Mouse (Mus musculus) CH12.LX (cell line): Measurements from ENCODE around the gene Ddx10. TPM values are rescaled to one million over a fixed set of nuclear protein-coding genes. Genes with fewer than 3 reads are reported as not detected.

ENCODE experiments used
- DNase-seq: peaks from one replicate; pipeline ENCODE4 v3.0.0-alpha.2; 2013; ENCODE audit errors: extremely low read depth
- H3K27ac ChIP-seq: 2 replicates; pipeline ENCODE4 v1.5.1; 2012; ENCODE audit warnings: low read depth, mild to moderate bottlenecking, control low read depth, moderate library complexity; ENCODE audit not compliant: insufficient read depth
- H3K27me3 ChIP-seq: replicated peaks from 2 replicates; pipeline ENCODE3; 2012; ENCODE audit warnings: inconsistent platforms
- H3K36me3 ChIP-seq, 2 experiments: replicated peaks in 1 of 2; 2 replicates each; pipeline versions ENCODE3 to v1.6.1; 2012; ENCODE audit warnings: inconsistent platforms in 1 of 2, low read length in 1 of 2, mild to moderate bottlenecking in 1 of 2, mixed read lengths in 1 of 2, moderate library complexity in 1 of 2; ENCODE audit not compliant: control insufficient read depth in 1 of 2, insufficient read depth in 1 of 2
- H3K4me1 ChIP-seq, 2 experiments: 2 replicates each; pipeline ENCODE4 v1.6.1; 2012; ENCODE audit warnings: inconsistent platforms in 1 of 2, moderate library complexity in 1 of 2; ENCODE audit not compliant: insufficient read depth in 2 of 2, control insufficient read depth in 1 of 2
- H3K4me2 ChIP-seq: 2 replicates; pipeline ENCODE4 v1.6.1; 2012; ENCODE audit warnings: low read depth, mild to moderate bottlenecking, control low read depth; ENCODE audit not compliant: poor library complexity, insufficient read depth, severe bottlenecking
- H3K4me3 ChIP-seq, 3 experiments: fragments of 150-350 bp in 1 of 3; sonication (generic) in 1 of 3; replicated peaks in 1 of 3; 2 replicates each; pipeline versions ENCODE3 to v1.5.1; 2011 to 2012; ENCODE audit warnings: low read depth in 2 of 3, low read length in 2 of 3, mild to moderate bottlenecking in 2 of 3, moderate library complexity in 2 of 3, control low read depth in 1 of 3, improper control_type of control experiment in 1 of 3, inconsistent platforms in 1 of 3, mixed read lengths in 1 of 3; ENCODE audit not compliant: poor library complexity in 1 of 3
- H3K79me2 ChIP-seq: replicated peaks from 2 replicates; pipeline ENCODE4 v1.6.1; 2012; ENCODE audit warnings: mild to moderate bottlenecking, moderate library complexity; ENCODE audit not compliant: control insufficient read depth, poor library complexity, insufficient read depth, severe bottlenecking; ENCODE audit errors: extremely low read depth
- H3K9ac ChIP-seq: 2 replicates; pipeline ENCODE4 v1.6.1; 2012; ENCODE audit warnings: low read depth, mild to moderate bottlenecking, control low read depth, moderate library complexity; ENCODE audit not compliant: insufficient read depth
- H3K9me3 ChIP-seq: replicated peaks from 2 replicates; pipeline ENCODE3; 2012; ENCODE audit warnings: low read length, inconsistent platforms, mixed read lengths
- CHD1 ChIP-seq: IDR thresholded peaks from 2 replicates; pipeline ENCODE4 v1.6.1; 2012; ENCODE audit warnings: low read depth, low read length, improper control_type of control experiment, inconsistent platforms
- CHD2 ChIP-seq: IDR thresholded peaks from 2 replicates; pipeline ENCODE4 v1.6.1; 2011; ENCODE audit warnings: low read length, improper control_type of control experiment
- GABPA ChIP-seq: IDR thresholded peaks from 2 replicates; pipeline ENCODE4 v1.6.1; 2012; ENCODE audit warnings: low read depth, low read length, improper control_type of control experiment, inconsistent platforms; ENCODE audit not compliant: insufficient replicate concordance
- HCFC1 ChIP-seq: IDR thresholded peaks from 2 replicates; pipeline ENCODE4 v1.6.1; 2012; ENCODE audit warnings: low read depth, mild to moderate bottlenecking, inconsistent platforms, low read length, improper control_type of control experiment
- IRF4 ChIP-seq: IDR thresholded peaks from 2 replicates; pipeline ENCODE4 v1.6.1; 2014; ENCODE audit warnings: low read depth, mild to moderate bottlenecking, inconsistent platforms, low read length, improper control_type of control experiment
- MAFK ChIP-seq: IDR thresholded peaks from 2 replicates; pipeline ENCODE4 v1.6.1; 2011; ENCODE audit warnings: low read length, improper control_type of control experiment; ENCODE audit not compliant: insufficient replicate concordance
- MAX ChIP-seq: IDR thresholded peaks from 2 replicates; pipeline ENCODE4 v1.6.1; 2011; ENCODE audit warnings: low read length, improper control_type of control experiment
- MAZ ChIP-seq: IDR thresholded peaks from 2 replicates; pipeline ENCODE4 v1.6.1; 2012; ENCODE audit warnings: low read depth, mild to moderate bottlenecking, inconsistent platforms, low read length, improper control_type of control experiment, moderate library complexity
- MYC ChIP-seq: IDR thresholded peaks from 2 replicates; pipeline ENCODE4 v1.6.1; 2011; ENCODE audit warnings: low read depth, mild to moderate bottlenecking, improper control_type of control experiment, low read length
- NELFE ChIP-seq: IDR thresholded peaks from 2 replicates; pipeline ENCODE4 v1.6.1; 2011; ENCODE audit warnings: low read depth, low read length, improper control_type of control experiment
- PAX5 ChIP-seq: IDR thresholded peaks from 2 replicates; pipeline ENCODE4 v1.6.1; 2012; ENCODE audit warnings: low read length, inconsistent platforms, mixed read lengths
- POLR2A ChIP-seq: IDR thresholded peaks from 2 replicates; pipeline ENCODE4 v1.6.1; 2011; ENCODE audit warnings: low read depth, mild to moderate bottlenecking, improper control_type of control experiment, low read length
- POLR2AphosphoS2 ChIP-seq: IDR thresholded peaks from 2 replicates; pipeline ENCODE4 v1.6.1; 2011; ENCODE audit warnings: low read depth, low read length, improper control_type of control experiment
- RCOR1 ChIP-seq: conservative IDR thresholded peaks from 2 replicates; pipeline ENCODE4 v1.6.1; 2012; ENCODE audit warnings: low read depth, mild to moderate bottlenecking, inconsistent platforms, low read length, improper control_type of control experiment
- SMC3 ChIP-seq: IDR thresholded peaks from 2 replicates; pipeline ENCODE4 v1.6.1; 2011; ENCODE audit warnings: low read depth, low read length, improper control_type of control experiment
- TCF12 ChIP-seq: IDR thresholded peaks from 2 replicates; pipeline ENCODE4 v1.6.1; 2014; ENCODE audit warnings: low read depth, mild to moderate bottlenecking, inconsistent platforms, low read length, improper control_type of control experiment
- UBTF ChIP-seq: IDR thresholded peaks from 2 replicates; pipeline ENCODE4 v1.6.1; 2012; ENCODE audit warnings: low read depth, mild to moderate bottlenecking, inconsistent platforms, low read length, improper control_type of control experiment, moderate library complexity
- ZKSCAN1 ChIP-seq: IDR thresholded peaks from 2 replicates; pipeline ENCODE4 v1.6.1; 2012; ENCODE audit warnings: low read depth, inconsistent platforms, low read length, improper control_type of control experiment, borderline replicate concordance
- ZMIZ1 ChIP-seq: IDR thresholded peaks from 2 replicates; pipeline ENCODE4 v1.6.1; 2012; ENCODE audit warnings: low read depth, mild to moderate bottlenecking, inconsistent platforms, low read length, improper control_type of control experiment
- ZNF384 ChIP-seq: IDR thresholded peaks from 2 replicates; pipeline ENCODE4 v1.6.1; 2012; ENCODE audit warnings: low read depth, low read length, improper control_type of control experiment, inconsistent platforms
- dilution Hi-C: fragments of 300-500 bp; cut with MboI; formaldehyde crosslinking; loops from 2 replicates; pipeline ENCODE4 v1.14.3; 2020; ENCODE audit warnings: low sequenced_read_pairs; ENCODE audit not compliant: extremely low pct_unique_long_range_greater_than_20kb, extremely low pct_ligation_motif_present
- in situ Hi-C: fragments of 300-500 bp; cut with MboI; formaldehyde crosslinking; loops from 3 replicates; pipeline ENCODE4 v1.14.3; 2019; ENCODE audit warnings: low sequenced_read_pairs, low pct_ligation_motif_present, low pct_unique_long_range_greater_than_20kb, mixed read lengths
- polyA plus RNA-seq: library from polyadenylated mRNA; unstranded; fragments of >175 nt; gene quantifications from 2 replicates; pipeline ENCODE4 v1.2.1, GENCODE M21; 2012; ENCODE audit warnings: low read depth; ENCODE audit not compliant: insufficient read length
- total RNA-seq, 2 experiments: library from RNA; depleted of rRNA; stranded (reverse); fragments of 300-350 nt in 1 of 2; fragments of >200 nt in 1 of 2; gene quantifications; 2 replicates each; pipeline ENCODE4 v1.2.3; 2012 to 2014

Ddx10 gene
- total and polyA plus RNA-seq, 3 experiments, result 23.4 to 64.2 (median 36.1) TPM

GRCm38 (mm10) chr9:53075931-53076330 lies 171.9 kb downstream of the Ddx10 start:
- H3K36me3 ChIP-seq, result no peaks in the 10 kb centered on the region
- H3K27me3 ChIP-seq, result no peaks in the 10 kb centered on the region
- dilution Hi-C loops, result no loop called here
- no peak overlapping the region for H3K4me2 ChIP-seq
- H3K9me3 ChIP-seq, result no peaks in the 10 kb centered on the region
- no peak for DNase-seq
- H3K4me1 ChIP-seq, result peaks cover 0 to under 1% of the 10 kb centered on the region in 2 experiments; a peak in 1 of 4 replicates
- H3K79me2 ChIP-seq, result no peaks in the 10 kb centered on the region
- TF ChIP-seq ZKSCAN1 (no peak), MYC (no peak), TCF12 (no peak), ZNF384 (no peak), POLR2A (no peak), MAZ (no peak), POLR2AphosphoS2 (no peak), HCFC1 (no peak), MAFK (no peak), UBTF (no peak), PAX5 (no peak), GABPA (no peak)
- H3K27ac ChIP-seq, result no peak overlapping the region
- no peak overlapping the region for H3K4me3 ChIP-seq
- in situ Hi-C loops, result no loop called here
- no peak overlapping the region for H3K9ac ChIP-seq

GRCm38 (mm10) chr9:53074443-53074842 lies 173.4 kb downstream of the Ddx10 start:
- H3K27ac ChIP-seq, result no peak overlapping the region
- no peak overlapping the region for H3K4me2 ChIP-seq
- H3K36me3 ChIP-seq, result no peaks in the 10 kb centered on the region
- H3K79me2 ChIP-seq, result no peaks in the 10 kb centered on the region
- H3K9me3 ChIP-seq, result no peaks in the 10 kb centered on the region
- H3K4me1 ChIP-seq, result peaks cover 0 to 4% of the 10 kb centered on the region in 2 experiments; a peak in 1 of 4 replicates
- H3K27me3 ChIP-seq, result no peaks in the 10 kb centered on the region
- DNase-seq, result no peak
- dilution Hi-C loops (no loop called here), in situ Hi-C loops (no loop called here)
- TF ChIP-seq POLR2A (no peak), TCF12 (no peak), MAZ (no peak), SMC3 (no peak), MAX (no peak), ZKSCAN1 (no peak), PAX5 (no peak), CHD1 (no peak), UBTF (no peak), ZMIZ1 (no peak), HCFC1 (no peak), RCOR1 (no peak), CHD2 (no peak), IRF4 (no peak), NELFE (no peak)
- no peak overlapping the region for H3K4me3 ChIP-seq
- no peak overlapping the region for H3K9ac ChIP-seq
